Mouse (Mus musculus) midbrain, postnatal 0 days (tissue): Measurements from ENCODE around the gene Mbnl2. TPM values are rescaled to one million over a fixed set of nuclear protein-coding genes. Genes with fewer than 3 reads are reported as not detected.
A peak's percentile ranks its signal among the peaks of the same experiment; 100 is the strongest.

Experiments
- ATAC-seq: fragments of 200-750 bp; cut with Nextera tagmentation; 2 replicates; pipeline ENCODE4 v1.8.0; 2017; ENCODE audit warnings: moderate number of reproducible peaks, mild to moderate bottlenecking, moderate TSS enrichment, moderate library complexity; ENCODE audit not compliant: low FRiP score
- DNase-seq: peaks from one replicate; pipeline ENCODE4 v3.0.0-alpha.2; 2015; ENCODE audit warnings: low spot score
- H3K27ac ChIP-seq: fragments of 300-500 bp; sonication (generic); 2 replicates; pipeline ENCODE4 v1.5.1; 2014; ENCODE audit warnings: low read depth, mild to moderate bottlenecking, low read length, mixed read lengths
- H3K27me3 ChIP-seq: fragments of 300-500 bp; sonication (generic); 2 replicates; pipeline ENCODE4 v1.6.1; 2014; ENCODE audit warnings: low read length, control low read depth, mixed read lengths; ENCODE audit not compliant: insufficient read depth
- H3K36me3 ChIP-seq: fragments of 300-500 bp; sonication (generic); 2 replicates; pipeline ENCODE4 v1.6.1; 2014; ENCODE audit warnings: low read length, control low read depth, mixed read lengths; ENCODE audit not compliant: insufficient read depth
- H3K4me1 ChIP-seq: fragments of 300-500 bp; sonication (generic); 2 replicates; pipeline ENCODE4 v1.6.1; 2014; ENCODE audit warnings: mild to moderate bottlenecking, control low read depth, antibody characterized with exemption, low read length, mixed read lengths; ENCODE audit not compliant: insufficient read depth
- H3K4me2 ChIP-seq: fragments of 300-500 bp; sonication (generic); 2 replicates; pipeline ENCODE4 v1.6.1; 2014; ENCODE audit warnings: low read depth, mild to moderate bottlenecking, low read length, mixed read lengths; ENCODE audit not compliant: poor library complexity, severe bottlenecking
- H3K4me3 ChIP-seq: fragments of 300-500 bp; sonication (generic); 2 replicates; pipeline ENCODE4 v1.5.1; 2014; ENCODE audit warnings: low read depth, mild to moderate bottlenecking, low read length, moderate library complexity
- H3K9ac ChIP-seq: fragments of 300-500 bp; sonication (generic); replicated peaks from 2 replicates; pipeline ENCODE4 v1.6.1; 2014; ENCODE audit warnings: mild to moderate bottlenecking, low read length, moderate library complexity, mixed read lengths; ENCODE audit not compliant: poor library complexity, severe bottlenecking
- H3K9me3 ChIP-seq: fragments of 300-500 bp; sonication (generic); 2 replicates; pipeline ENCODE4 v1.6.1; 2016; ENCODE audit warnings: low read length, control low read depth
- CTCF ChIP-seq: IDR thresholded peaks from 2 replicates; pipeline ENCODE4 v1.5.1; 2016; ENCODE audit warnings: antibody characterized with exemption, mild to moderate bottlenecking
- WGBS: fragments of 180-500 bp; shearing (Covaris S2); extraction: QIAGEN DNeasy Blood & Tissue Kit; methylation state at CpG from one replicate; pipeline ENCODE4 v1.1.7; 2014; 5-methylcytosine and 5-hydroxymethylcytosine counted together
- polyA plus RNA-seq: library from polyadenylated mRNA; unstranded; fragments of >200 nt; fragmentation: Nextera tagmentation; extraction: Ambion mirVana; gene quantifications from 2 replicates; pipeline ENCODE4 v1.2.1, GENCODE M21; 2015
- total RNA-seq: library from RNA; depleted of rRNA; stranded (reverse); fragments of >200 nt; gene quantifications from 2 replicates; pipeline ENCODE4 v1.2.3, GENCODE M21; 2014

Mbnl2 gene
- total and polyA plus RNA-seq, 2 experiments from 2014 or later = 19.5 to 41.4 TPM

GRCm38 (mm10) chr14:120261606-120262005, 13.9 kb upstream of the Mbnl2 start:
- Histone ChIP-seq H3K4me3 (no peak overlapping the region), H3K27ac (no peak overlapping the region), H3K36me3 (no peaks in the 10 kb centered on the region), H3K9me3 (no peaks in the 10 kb centered on the region), H3K9ac (no peak overlapping the region), H3K4me1 (no peaks in the 10 kb centered on the region), H3K27me3 (no peaks in the 10 kb centered on the region), H3K4me2 (no peak overlapping the region)
- TF ChIP-seq CTCF = no peak
- 82% methylated on average over 11 of the region's 11 CpGs for WGBS
- DNase-seq = no peak
- no peak for ATAC-seq

GRCm38 (mm10) chr14:120262660-120263379, 12.6 kb upstream of the Mbnl2 start:
- WGBS = 95% methylated on average over 14 of the region's 14 CpGs
- ATAC-seq = no peak

GRCm38 (mm10) chr14:120263380-120264135, 11.9 kb upstream of the Mbnl2 start:
- TF ChIP-seq CTCF = peak; percentile 62
- Histone ChIP-seq H3K27ac (no peak overlapping the region), H3K27me3 (no peaks in the 10 kb centered on the region), H3K9me3 (no peaks in the 10 kb centered on the region), H3K9ac (no peak overlapping the region), H3K36me3 (no peaks in the 10 kb centered on the region), H3K4me3 (no peak overlapping the region), H3K4me2 (no peak overlapping the region), H3K4me1 (no peaks in the 10 kb centered on the region)
- 77% methylated on average over 11 of the region's 11 CpGs for WGBS
- ATAC-seq (no peak), DNase-seq (peak; percentile 9)

More at GRCm38 (mm10) chr14:120262660-120263379, 12.6 kb upstream of the Mbnl2 start:
- Histone ChIP-seq H3K27me3 (no peaks in the 10 kb centered on the region), H3K9ac (no peak overlapping the region), H3K36me3 (no peaks in the 10 kb centered on the region), H3K4me3 (no peak overlapping the region), H3K4me2 (no peak overlapping the region), H3K9me3 (no peaks in the 10 kb centered on the region), H3K27ac (no peak overlapping the region), H3K4me1 (no peaks in the 10 kb centered on the region)
- no peak for DNase-seq
- TF ChIP-seq CTCF = no peak

DNA sequence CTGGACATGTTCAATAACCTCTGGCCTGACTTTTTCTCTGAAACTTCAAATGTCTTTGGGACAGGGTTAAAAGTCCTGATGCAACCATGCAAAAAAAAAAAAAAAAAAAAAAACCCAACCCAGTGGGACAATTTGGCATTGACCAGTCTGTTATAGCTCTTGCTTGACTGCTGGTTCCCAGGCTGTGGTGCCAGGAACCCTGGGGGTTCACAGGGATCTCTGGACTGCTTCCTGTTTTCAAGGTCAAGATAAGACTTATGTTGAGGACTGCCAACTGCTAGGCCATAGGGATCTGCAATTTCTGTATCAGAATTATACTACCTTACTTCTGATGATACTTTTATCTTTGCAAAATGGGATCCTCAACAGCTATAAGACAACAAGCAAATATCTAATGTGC, 9.6 kb upstream of the Mbnl2 start:
- H3K36me3 ChIP-seq = no peaks in the 10 kb centered on the region
- no peak for ATAC-seq
- H3K4me1 ChIP-seq = no peaks in the 10 kb centered on the region
- no peak for DNase-seq
- TF ChIP-seq CTCF = no peak
- H3K27me3 ChIP-seq = no peaks in the 10 kb centered on the region
- H3K9ac ChIP-seq = no peak overlapping the region
- no peak overlapping the region for H3K4me3 ChIP-seq
- H3K9me3 ChIP-seq = no peaks in the 10 kb centered on the region
- H3K27ac ChIP-seq = no peak overlapping the region
- H3K4me2 ChIP-seq = no peak overlapping the region

DNA sequence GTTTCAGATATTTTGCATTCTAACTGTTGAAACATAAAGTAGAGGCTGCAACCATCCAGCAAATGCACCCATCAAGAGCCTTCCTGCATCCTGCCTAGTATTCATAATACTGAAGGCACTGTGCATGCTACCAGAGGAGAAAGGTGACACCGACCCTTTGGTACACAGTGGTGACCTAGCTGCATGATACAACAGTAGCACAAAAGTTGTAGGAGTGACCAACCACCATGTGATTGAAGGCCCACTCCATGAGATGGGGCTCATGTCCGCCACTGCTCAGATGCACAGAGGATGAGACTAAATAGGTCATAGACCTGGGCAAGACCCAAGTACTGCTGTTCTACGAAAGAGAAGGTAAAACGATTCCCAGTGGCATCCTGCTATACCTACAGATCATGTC, 8.3 kb upstream of the Mbnl2 start:
- H3K27me3 ChIP-seq = no peaks in the 10 kb centered on the region
- no peak overlapping the region for H3K9ac ChIP-seq
- DNase-seq (no peak), ATAC-seq (no peak)
- TF ChIP-seq CTCF = no peak
- 95% methylated on average over 4 of the region's 4 CpGs for WGBS
- H3K27ac ChIP-seq = no peak overlapping the region
- H3K4me3 ChIP-seq = no peak overlapping the region
- H3K4me2 ChIP-seq = no peak overlapping the region
- no peaks in the 10 kb centered on the region for H3K36me3 ChIP-seq
- H3K4me1 ChIP-seq = no peaks in the 10 kb centered on the region
- H3K9me3 ChIP-seq = no peaks in the 10 kb centered on the region

DNA sequence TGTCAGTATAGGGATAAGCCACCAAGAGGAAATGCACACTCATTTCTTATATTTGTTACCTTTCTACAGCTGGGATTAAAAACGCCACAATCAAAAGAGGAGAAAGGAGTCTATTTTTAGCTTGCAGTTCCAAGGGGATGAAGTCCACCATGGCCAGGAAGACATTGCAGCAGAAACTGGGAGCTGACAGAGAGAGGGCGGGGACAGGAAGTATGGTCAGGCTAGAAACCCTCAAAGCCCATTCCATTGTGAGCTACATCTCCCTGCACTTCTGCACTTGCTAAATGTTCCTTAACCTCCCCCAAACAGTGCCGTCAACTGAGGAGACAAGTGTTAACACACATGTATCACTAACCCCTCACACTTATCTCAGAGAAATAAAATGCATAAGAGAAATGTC, 5.4 kb upstream of the Mbnl2 start:
- no peaks in the 10 kb centered on the region; the same call in 1 of the 2 replicates for H3K4me1 ChIP-seq
- TF ChIP-seq CTCF = no peak
- WGBS = 88% methylated on average over 3 of the region's 3 CpGs
- no peak overlapping the region for H3K4me2 ChIP-seq
- no peaks in the 10 kb centered on the region for H3K27me3 ChIP-seq
- H3K27ac ChIP-seq = no peak overlapping the region
- DNase-seq = no peak
- ATAC-seq = no peak
- H3K9ac ChIP-seq = no peak overlapping the region
- no peaks in the 10 kb centered on the region for H3K9me3 ChIP-seq
- H3K36me3 ChIP-seq = no peaks in the 10 kb centered on the region
- no peak overlapping the region for H3K4me3 ChIP-seq
